Mouse (Mus musculus): ENCODE data around the gene Plscr5.

- TF ChIP-seq CTCF (IDR thresholded peaks at IDR 0.05; ENCODE audit: borderline replicate concordance, insufficient read depth, low read length) (no peak), POLR2A (IDR thresholded peaks at IDR 0.05; ENCODE audit: low read depth, low read length) (no peak)
Observed at GRCm38 (mm10) chr9:92178861-92179469, 13.8 kb upstream of the Plscr5 start.

All from embryonic fibroblast, embryonic 13.5 days (primary cell).